Mouse (Mus musculus): ENCODE data around the gene Fkbp15. TPM values are rescaled to one million over a fixed set of nuclear protein-coding genes. Genes with fewer than 3 reads are reported as not detected.

Gene Fkbp15
- total RNA-seq, 2 experiments from 2014 or later, result 42.3 to 44.8 TPM

DNA sequence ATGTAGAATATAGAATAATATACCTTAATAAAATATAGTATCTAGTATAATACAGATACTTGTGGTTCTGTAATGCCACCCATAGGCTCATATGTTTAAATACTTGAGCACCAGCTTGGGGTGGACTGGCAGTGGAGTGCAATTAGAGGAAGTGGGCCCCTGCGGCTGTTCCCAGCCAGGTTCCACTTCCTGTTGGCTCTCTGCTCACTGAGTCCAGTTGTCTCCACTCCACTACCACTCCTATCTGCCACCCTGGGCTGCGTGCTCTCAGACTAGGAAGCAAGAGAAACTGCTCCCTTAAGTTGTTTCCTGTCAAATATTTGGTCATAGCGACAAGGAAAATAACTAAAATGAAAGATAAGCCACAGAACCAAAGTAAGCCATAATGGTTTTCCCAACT is 37.7 kb downstream of the Fkbp15 start:
- peak in 1 of 2 experiments; percentile 27 for DNase-seq (ENCODE audit: low spot score in 2 of 2)

- DNase-seq (ENCODE audit: low spot score in 2 of 2), result no peak
These were observed 42.1 kb downstream of the Fkbp15 start for GRCm38 (mm10) chr4:62318294-62318693.

DNA sequence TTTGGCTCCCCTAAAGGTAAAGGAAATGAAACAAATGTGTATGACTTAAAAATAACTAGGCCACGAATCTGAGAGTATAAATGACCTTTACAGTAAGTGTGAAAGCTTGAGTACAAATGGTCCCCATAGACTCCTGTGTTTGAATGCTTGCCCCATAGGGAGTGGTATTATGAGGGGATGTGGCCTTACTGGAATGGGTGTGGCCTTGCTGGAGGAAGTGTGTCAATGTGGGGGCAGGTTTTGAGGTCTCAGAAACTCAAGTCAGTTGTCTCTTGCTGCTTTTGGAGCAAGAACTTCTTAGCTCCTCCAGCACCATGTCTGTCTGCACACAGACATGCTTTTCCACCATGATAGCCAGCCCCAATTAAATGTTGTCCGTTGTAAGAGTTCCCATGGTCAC is 43.9 kb downstream of the Fkbp15 start:
- DNase-seq (ENCODE audit: low spot score in 2 of 2), result no peak

GRCm38 (mm10) chr4:62314516-62314915 is 45.8 kb downstream of the Fkbp15 start:
- DNase-seq (ENCODE audit: low spot score in 2 of 2), result no peak

GRCm38 (mm10) chr4:62313641-62314211 is 46.6 kb downstream of the Fkbp15 start:
- DNase-seq (ENCODE audit: low spot score in 2 of 2), result no peak

DNA sequence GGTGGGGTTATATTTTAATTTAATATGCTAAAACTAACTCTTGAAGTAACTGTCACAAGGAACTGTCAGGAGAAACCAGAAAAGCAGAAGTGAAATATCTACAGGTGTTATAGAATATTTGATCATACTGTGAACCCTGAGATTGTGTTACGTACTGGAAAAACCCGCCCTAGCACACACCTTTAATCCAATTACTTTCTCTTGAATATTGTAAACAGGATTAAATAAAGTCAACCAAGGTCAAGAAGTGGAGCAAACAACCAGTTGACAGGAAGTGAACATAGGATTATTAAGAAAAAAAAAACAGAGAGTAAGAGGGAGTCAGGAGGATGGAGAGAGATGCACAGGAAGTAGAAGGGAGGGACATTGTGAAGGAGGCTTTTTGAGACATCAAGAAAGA is 47.5 kb downstream of the Fkbp15 start:
- no peak for DNase-seq (ENCODE audit: low spot score in 2 of 2)

DNA sequence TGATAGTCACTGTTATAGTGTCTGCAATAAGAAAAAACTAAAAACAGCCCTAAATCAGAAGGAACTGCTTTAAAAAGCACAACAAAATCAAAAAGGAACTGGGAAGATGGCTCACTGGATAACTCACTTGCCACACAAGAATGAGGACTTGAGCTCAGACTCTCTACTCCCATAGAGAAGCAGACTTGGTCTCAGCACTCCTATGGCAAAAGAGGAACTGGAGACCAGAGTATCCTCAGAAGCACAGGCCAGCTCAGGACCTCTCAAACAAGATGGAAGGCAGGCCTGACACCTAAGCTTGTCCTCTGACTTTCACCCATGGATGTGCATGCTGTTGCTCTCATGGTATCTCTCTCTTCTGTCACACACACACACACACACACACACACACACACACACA is 51.9 kb downstream of the Fkbp15 start:
- DNase-seq (ENCODE audit: low spot score in 2 of 2), result no peak

- DNase-seq (ENCODE audit: low spot score in 2 of 2), result no peak
These were observed 53.5 kb downstream of the Fkbp15 start for GRCm38 (mm10) chr4:62306840-62307239.

DNA sequence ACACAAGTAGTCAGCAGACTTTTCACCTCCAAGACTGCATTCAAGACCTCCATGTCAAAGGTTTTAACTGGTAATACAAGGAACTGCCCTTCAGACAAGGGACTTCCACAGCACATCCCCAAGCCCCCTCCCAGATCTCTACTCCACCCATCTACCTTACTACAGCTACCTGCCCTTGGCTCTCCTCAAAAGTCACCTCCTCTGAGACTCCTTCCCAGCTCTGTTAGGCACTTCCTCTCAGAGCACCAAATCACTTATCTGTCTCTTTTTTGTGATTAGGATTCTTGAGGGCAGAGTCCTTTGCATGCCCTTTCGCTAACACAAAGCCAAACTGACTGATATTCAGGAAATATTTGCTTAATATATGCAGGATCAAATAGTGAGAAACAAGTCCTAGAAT is 54.0 kb downstream of the Fkbp15 start:
- DNase-seq (ENCODE audit: low spot score in 2 of 2), result no peak

GRCm38 (mm10) chr4:62303288-62303687 is 57.1 kb downstream of the Fkbp15 start:
- no peak for DNase-seq (ENCODE audit: low spot score in 2 of 2)

DNA sequence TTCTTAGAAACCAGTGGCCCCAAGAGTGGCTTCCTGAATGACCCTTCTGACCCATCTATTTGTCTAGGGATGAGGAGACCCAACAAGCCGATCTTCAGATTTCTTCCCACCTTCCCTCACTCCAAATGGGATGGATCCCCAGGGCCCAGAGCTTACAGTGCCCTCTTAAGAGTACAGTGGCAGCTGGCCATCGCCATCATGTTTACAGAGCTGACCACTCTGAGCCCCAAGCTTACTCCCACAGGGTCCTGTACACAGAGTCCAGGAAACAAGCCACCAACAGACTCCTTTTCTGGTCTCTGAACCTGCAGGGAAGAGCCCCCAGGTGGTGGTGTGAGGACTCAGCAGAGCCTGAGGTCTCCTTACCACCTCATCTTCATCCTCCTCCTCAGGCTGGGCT is 57.6 kb downstream of the Fkbp15 start:
- DNase-seq (ENCODE audit: low spot score in 2 of 2), result no peak

GRCm38 (mm10) chr4:62300001-62300400 is 60.3 kb downstream of the Fkbp15 start:
- DNase-seq (ENCODE audit: low spot score in 2 of 2), result no peak

GRCm38 (mm10) chr4:62297280-62298130 is 62.8 kb downstream of the Fkbp15 start:
- no peak for DNase-seq (ENCODE audit: low spot score in 2 of 2)

- no peak for DNase-seq (ENCODE audit: low spot score in 2 of 2)
These were observed 65.6 kb downstream of the Fkbp15 start for GRCm38 (mm10) chr4:62294741-62295140.

DNA sequence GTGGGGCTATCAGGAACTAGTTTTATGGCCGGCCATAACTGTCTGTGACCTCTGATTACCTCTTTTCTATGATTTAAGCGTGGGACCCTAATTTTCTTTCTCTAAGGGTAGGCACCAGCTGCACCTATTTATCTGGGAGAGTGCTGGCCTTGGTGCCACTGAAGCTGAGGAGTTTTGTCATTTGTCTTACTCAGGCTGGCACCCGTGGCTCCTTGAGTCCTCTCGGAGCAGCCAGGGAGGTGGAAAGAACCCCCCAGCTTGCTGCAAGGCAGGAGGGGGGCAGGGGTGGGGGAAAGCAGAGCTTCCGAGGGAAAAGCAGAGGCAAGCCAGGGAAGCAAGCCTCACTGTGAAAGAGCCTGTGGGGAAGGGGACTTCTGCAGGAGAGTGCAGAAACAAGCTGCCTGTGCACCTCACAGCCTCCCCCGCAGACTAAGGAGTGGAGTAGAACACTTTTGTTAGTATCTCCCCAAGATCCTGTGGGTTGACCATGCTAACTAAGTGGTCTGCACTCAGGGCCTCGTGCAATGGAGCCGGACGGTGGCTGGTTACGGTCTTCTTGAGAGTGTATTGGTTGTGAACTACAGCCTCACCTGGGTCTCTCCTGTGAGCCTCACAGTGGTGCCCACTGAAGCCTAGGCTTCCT is 67.0 kb downstream of the Fkbp15 start:
- no peak for DNase-seq (ENCODE audit: low spot score in 2 of 2)

DNA sequence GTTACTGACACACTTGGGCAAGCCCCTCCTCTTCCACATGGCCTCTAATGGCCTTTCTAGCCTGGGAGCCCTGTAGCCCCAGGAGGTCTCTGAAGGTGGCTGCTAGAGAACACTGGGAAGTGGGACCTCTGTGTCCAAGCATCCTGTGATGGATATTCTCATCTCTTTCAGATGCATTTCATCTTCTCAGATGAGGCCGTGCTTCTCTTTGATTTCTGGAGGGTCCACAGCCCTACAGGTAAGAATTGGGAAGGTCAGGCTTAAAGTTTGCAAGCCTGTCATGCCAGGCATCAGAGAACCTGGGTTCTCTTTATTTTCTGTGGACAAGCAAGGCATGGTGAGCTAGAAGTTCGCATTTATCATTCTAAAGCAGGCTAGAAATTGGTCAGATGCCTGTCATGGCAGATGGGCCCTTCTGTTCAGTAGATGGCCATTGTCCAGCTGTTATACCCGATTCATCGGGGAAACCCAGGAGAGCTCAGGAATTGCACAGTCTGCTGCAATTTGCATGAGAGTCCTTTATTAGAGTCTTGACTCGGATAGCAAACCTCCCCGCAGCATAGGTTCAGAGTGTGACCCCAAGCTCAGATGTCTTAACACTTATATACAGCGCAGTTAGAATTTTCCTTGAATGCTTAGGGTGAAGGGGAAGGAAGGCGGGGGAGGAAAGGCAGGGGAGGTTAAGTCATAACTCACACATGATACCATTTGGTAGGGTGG is 67.7 kb downstream of the Fkbp15 start:
- DNase-seq (ENCODE audit: low spot score in 2 of 2), result peak in 1 of 2 experiments; percentile 60

DNA sequence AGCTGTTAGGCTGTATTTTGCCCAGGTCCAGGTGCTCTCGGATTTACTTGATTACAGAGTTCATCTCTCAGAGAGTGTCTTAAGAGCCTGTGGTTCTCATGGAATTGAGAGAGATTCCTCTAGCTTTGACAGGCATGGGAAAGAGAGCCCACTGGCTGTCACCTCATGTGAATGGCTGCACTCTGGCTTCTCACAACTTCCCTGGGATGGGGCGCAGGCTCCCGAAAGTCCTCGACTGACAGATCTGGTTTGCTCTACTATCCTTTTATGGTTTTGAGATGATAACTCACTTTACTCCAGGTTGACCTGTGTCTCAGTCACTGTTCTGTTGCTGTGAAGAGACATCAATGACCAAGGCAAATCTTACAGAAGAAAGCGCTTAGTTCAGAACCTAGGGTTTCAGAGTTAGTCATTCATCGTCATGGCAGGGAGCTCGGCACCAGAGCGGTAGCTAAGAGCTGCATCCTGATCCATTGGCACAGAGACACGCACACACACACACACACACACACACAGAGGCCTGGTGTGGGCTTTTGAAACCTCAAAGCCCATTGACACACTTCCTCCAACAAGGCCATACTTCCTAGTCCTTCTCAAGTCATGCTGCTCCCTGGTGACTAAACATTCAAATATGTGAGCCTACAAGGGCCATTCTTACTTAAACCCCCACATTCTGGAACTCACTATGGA is 69.4 kb downstream of the Fkbp15 start:
- DNase-seq (ENCODE audit: low spot score in 2 of 2), result no peak

GRCm38 (mm10) chr4:62289226-62289625 is 71.1 kb downstream of the Fkbp15 start:
- DNase-seq (ENCODE audit: low spot score in 2 of 2), result no peak

GRCm38 (mm10) chr4:62286992-62287900 is 73.1 kb downstream of the Fkbp15 start:
- DNase-seq (ENCODE audit: low spot score in 2 of 2), result no peak
